Mouse (Mus musculus) limb, embryonic 10.5 days (tissue): ENCODE data around the gene Hdac5. TPM values are rescaled to one million over a fixed set of nuclear protein-coding genes. Genes with fewer than 3 reads are reported as not detected.
A peak's percentile ranks its signal among the peaks of the same experiment; 100 is the strongest.

ENCODE experiments used
- DNase-seq: peaks from one replicate; pipeline ENCODE4 v3.0.0-alpha.2; 2017; ENCODE audit warnings: low spot score
- H3K27ac ChIP-seq: fragments of 300-500 bp; sonication (generic); 2 replicates; pipeline ENCODE4 v1.5.1; 2016; ENCODE audit warnings: mild to moderate bottlenecking
- H3K27me3 ChIP-seq: fragments of 300-500 bp; sonication (generic); 2 replicates; pipeline ENCODE4 v1.6.1; 2016; ENCODE audit warnings: low read depth, mild to moderate bottlenecking; ENCODE audit not compliant: poor library complexity, severe bottlenecking
- H3K36me3 ChIP-seq: fragments of 300-500 bp; sonication (generic); 2 replicates; pipeline ENCODE4 v1.6.1; 2016; ENCODE audit warnings: mild to moderate bottlenecking, moderate library complexity
- H3K4me1 ChIP-seq: fragments of 300-500 bp; sonication (generic); 2 replicates; pipeline ENCODE4 v1.6.1; 2016
- H3K4me3 ChIP-seq: fragments of 300-500 bp; sonication (generic); 2 replicates; pipeline ENCODE4 v1.5.1; 2016; ENCODE audit warnings: mild to moderate bottlenecking, moderate library complexity
- H3K9me3 ChIP-seq: fragments of 300-500 bp; sonication (generic); replicated peaks from 2 replicates; pipeline ENCODE4 v1.6.1; 2016; ENCODE audit warnings: mild to moderate bottlenecking
- WGBS: fragments of 180-500 bp; shearing (Covaris S2); methylation state at CpG from one replicate; pipeline ENCODE4 v1.1.7; 2016; 5-methylcytosine and 5-hydroxymethylcytosine counted together
- polyA plus RNA-seq: library from polyadenylated mRNA; unstranded; fragments of >200 nt; fragmentation: Nextera tagmentation; extraction: Ambion mirVana; gene quantifications from 2 replicates; pipeline ENCODE4 v1.2.1, GENCODE M21; 2016

Gene Hdac5
- 36.4 and 50.2 TPM in 2 replicates for polyA plus RNA-seq

DNA sequence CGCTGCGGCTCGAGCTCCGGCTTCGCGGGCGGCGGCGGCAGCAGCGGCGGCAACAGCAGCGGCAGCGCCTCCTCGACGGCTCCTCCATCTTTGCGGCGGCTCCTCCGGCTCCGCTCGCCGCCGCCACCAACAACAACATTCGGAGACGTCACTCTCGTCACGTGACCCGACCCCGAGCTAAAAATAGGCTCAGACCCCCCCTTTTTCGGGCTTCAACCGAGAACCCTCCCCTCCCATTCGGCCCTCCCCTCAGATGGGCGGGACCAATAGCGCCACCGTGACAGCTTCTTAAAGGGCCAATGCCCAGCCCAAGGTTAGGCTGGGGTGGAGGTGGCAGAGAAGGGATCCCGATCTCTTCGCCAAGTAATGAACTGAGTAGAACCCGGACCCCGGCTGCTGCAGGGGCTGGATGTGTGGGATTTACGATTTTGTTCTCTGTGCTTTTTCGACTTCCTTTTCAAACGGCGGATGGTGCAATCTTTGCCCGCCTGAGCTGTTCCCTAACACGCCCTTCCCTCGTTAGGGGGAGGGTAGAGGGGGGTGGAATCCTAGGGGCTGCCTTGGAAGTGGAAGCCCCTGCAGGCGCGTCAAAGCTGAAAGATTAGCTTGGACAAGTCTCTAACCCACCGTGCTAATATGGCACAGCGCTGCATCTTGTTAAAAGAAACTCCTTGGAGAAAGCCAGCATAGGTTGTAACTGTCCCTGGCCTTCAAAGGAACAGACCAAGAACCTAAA lies at the start of gene Hdac5:
TSS of gene Hdac5 (minus strand) at position 161 of the 736 bp plus-strand sequence.
- peak; percentile 96 for DNase-seq
- Histone ChIP-seq H3K27ac (peak within 1 kb of the TSS; percentile 92), H3K36me3 (no peaks in the 10 kb centered on the region), H3K9me3 (no peaks in the 10 kb centered on the region), H3K4me3 (peak within 1 kb of the TSS; percentile 94), H3K27me3 (peaks cover 35% of the 10 kb centered on the region), H3K4me1 (peaks cover 51% of the 10 kb centered on the region)
- WGBS = under 1% methylated on average over 41 of the region's 49 CpGs

DNA sequence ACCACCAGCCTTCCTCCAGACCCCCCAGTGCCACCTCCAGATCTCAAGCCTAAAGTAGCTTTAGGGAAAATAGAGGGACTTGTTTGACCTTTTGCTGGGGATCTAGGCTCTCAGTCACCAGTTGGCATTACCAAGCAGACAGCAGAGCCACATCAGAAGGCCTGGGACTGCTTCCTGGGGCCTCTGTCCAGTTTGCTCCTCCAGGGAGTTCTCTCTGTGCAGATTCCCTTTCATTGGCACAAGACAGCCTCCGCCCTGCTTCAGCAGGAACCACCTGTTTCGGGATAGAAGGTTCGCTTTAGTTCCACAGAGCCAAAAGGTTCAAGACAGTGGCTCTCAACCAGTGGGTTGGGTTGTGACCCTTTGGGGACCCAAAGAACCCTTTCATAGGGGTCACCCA lies 49.6 kb upstream of the Hdac5 start:
- H3K9me3 ChIP-seq = no peaks in the 10 kb centered on the region
- 93% methylated on average over 3 of the region's 3 CpGs for WGBS
- H3K27ac ChIP-seq = no peak overlapping the region
- H3K4me1 ChIP-seq = peaks cover 27% of the 10 kb centered on the region
- no peak overlapping the region for H3K4me3 ChIP-seq
- DNase-seq = no peak
- H3K36me3 ChIP-seq = no peaks in the 10 kb centered on the region
- peaks cover 15% of the 10 kb centered on the region for H3K27me3 ChIP-seq

DNA sequence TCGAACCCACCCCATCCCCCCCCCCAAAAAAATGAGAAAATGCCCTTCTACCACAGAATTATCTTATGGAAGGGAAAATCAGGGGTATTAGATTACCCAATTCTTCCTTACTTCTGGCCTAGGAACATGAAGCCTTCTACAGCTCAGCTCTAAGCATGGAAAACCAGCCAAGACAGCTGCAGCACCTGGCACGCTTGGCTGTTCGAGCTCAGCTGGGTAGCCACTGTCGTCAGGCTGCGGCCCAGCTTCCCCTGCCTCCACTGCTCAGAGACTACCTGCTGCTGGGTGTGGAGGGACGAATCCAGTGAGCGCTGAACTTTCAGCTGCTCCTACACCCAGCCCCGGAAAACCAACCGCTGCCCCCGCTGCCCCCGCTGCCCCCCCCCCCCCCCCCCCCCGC lies 47.8 kb upstream of the Hdac5 start:
- WGBS = 59% methylated on average over 11 of the region's 12 CpGs
- peaks cover 15% of the 10 kb centered on the region for H3K27me3 ChIP-seq
- H3K9me3 ChIP-seq = no peaks in the 10 kb centered on the region
- H3K4me1 ChIP-seq = peaks cover 27% of the 10 kb centered on the region
- no peak overlapping the region for H3K27ac ChIP-seq
- H3K36me3 ChIP-seq = no peaks in the 10 kb centered on the region
- H3K4me3 ChIP-seq = no peak overlapping the region
- no peak for DNase-seq

DNA sequence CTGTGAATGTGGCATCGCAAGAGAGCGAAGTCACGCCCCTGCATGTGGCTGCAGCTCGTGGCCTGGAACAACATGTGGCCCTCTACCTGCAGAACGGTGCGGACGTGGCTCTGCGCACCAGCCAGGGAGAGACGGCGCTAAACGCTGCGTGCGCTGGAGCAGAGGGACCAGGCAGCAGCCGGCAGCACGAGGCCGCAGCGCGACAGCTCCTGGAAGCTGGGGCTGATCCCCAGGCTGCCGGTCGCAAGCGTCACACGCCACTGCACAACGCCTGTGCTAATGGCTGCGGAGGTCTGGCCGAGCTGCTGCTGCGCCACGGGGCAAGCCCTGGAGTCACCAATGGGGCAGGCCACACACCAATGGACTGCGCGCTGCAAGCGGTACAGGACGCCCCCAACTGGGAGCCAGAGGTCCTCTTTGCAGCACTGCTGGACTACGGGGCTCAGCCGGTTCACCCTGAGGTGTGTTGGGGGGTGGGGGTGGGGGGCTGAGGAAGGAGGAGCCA lies 46.5 kb upstream of the Hdac5 start:
- 2% methylated on average over 33 of the region's 33 CpGs for WGBS
- Histone ChIP-seq H3K4me3 (peak overlapping the region; percentile 55), H3K27ac (peak overlapping the region; percentile 86), H3K36me3 (no peaks in the 10 kb centered on the region), H3K27me3 (peaks cover 20% of the 10 kb centered on the region), H3K9me3 (no peaks in the 10 kb centered on the region), H3K4me1 (peaks cover 27% of the 10 kb centered on the region)
- peak; percentile 77 for DNase-seq

DNA sequence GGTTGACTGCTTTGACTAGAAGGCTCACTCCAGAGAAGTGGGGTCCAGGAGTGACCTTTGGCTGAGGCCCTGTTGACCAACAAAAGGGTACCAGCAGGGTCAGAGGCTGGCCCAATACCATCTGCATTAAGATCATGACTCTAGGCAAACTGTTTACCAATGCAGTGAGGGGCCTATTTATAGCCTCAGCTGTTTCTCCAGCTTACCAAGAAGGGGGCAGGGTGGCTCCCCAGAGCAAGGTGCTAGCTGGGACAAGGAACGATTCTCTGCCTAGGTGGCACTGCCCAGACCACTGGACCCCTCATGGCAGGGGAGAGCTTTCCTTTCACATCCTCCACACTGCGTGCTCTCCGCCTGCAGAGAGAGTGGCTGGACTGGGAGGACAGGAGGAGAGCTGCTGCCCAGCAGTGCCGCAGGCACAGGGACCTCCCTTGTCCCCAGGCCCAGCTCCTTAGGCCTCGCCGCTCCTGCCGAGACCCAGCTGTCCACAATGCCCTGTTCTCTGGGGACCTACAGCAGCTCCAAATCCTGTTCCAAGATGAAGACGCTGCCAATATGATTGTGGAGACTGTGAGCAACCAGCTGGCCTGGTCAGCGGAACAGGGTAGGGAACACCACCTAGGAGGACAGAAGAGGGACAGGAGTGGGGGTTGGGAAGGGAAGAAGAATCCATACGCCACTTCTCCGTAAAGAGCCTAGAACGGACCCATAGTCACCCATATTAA lies 38.7 kb upstream of the Hdac5 start, which contains the start of gene Asb16:
TSS of gene Asb16 (plus strand) at position 224 of the 725 bp plus-strand sequence.
- no peak for DNase-seq
- peak within 1 kb of the TSS; percentile 54; the same call in 1 of the 2 replicates for H3K27ac ChIP-seq
- no peaks in the 10 kb centered on the region for H3K9me3 ChIP-seq
- H3K4me1 ChIP-seq = peaks cover 17% of the 10 kb centered on the region
- H3K36me3 ChIP-seq = peaks cover 20% of the 10 kb centered on the region
- peak within 1 kb of the TSS; percentile 9; the same call in 1 of the 2 replicates for H3K4me3 ChIP-seq
- 86% methylated on average over 12 of the region's 12 CpGs for WGBS
- H3K27me3 ChIP-seq = 0 out of 2 replicates have a peak, but pooled peaks cover 5% of the 10 kb centered on the region

DNA sequence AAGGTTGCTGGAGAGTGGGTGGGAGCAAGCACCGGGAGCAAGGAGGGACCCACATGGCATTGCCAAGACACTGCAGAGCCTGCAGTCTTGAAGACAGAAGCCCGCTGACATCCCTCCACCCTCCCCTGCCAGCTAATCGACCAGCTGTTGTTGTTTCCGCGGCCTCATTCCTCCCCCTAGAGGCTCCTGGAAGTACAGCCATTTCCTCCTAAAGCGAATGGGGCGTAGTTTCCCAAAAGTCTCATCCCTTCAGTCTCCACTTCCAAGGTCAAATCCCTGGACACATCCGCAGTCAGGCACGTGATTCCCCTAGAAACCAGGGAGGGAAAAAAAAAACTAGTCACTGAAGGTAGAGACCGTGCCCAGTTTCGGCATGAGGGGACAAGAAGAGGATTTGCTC lies 37.5 kb upstream of the Hdac5 start:
- H3K4me1 ChIP-seq = peaks cover 17% of the 10 kb centered on the region
- H3K27me3 ChIP-seq = 0 out of 2 replicates have a peak, but pooled peaks cover 4% of the 10 kb centered on the region
- H3K9me3 ChIP-seq = no peaks in the 10 kb centered on the region
- WGBS = 11% methylated on average over 11 of the region's 11 CpGs
- H3K4me3 ChIP-seq = peak overlapping the region; percentile 9; the same call in 1 of the 2 replicates
- H3K36me3 ChIP-seq = peaks cover 31% of the 10 kb centered on the region
- H3K27ac ChIP-seq = peak overlapping the region; percentile 54
- peak; percentile 79 for DNase-seq

DNA sequence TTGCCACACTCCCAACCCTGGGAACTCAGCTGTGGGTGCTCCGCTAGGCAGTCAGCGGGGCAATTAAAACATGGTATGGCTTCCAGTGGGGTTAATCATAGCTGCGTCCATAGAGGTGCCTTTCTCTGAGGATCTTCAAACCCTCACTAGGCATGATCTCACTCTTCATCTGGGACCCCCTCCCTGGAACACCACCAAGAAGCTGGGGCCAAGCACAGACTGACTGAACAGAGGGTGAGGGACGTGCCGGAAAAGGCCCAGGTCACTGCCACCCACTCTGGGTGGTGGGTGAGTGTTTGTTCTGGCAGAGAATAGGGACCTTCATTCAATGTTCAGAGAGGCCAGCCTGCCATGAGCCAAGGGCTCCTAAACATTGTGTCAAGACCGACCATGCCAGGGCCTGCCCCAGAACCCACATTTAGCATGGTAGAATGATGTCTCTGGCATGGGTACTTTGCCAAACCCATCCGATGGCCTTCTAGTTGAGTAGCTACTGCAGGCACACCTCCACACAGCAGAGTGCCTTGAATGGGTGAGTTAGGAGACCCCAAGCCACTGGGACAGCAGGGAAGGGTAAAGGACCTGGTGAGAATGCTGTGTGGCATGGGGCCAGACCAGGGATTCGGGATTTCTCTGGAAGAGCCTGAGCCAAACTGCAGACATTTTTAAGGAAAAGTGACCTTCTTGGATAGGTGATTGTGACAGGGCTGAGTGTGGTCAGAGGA lies 36.8 kb upstream of the Hdac5 start:
- Histone ChIP-seq H3K4me1 (peaks cover 17% of the 10 kb centered on the region), H3K27me3 (no peaks in the 10 kb centered on the region), H3K27ac (peak overlapping the region; percentile 54; the same call in 1 of the 2 replicates), H3K4me3 (peak overlapping the region; percentile 9; the same call in 1 of the 2 replicates), H3K36me3 (peaks cover 38% of the 10 kb centered on the region), H3K9me3 (no peaks in the 10 kb centered on the region)
- DNase-seq = no peak
- 91% methylated on average over 8 of the region's 8 CpGs for WGBS

DNA sequence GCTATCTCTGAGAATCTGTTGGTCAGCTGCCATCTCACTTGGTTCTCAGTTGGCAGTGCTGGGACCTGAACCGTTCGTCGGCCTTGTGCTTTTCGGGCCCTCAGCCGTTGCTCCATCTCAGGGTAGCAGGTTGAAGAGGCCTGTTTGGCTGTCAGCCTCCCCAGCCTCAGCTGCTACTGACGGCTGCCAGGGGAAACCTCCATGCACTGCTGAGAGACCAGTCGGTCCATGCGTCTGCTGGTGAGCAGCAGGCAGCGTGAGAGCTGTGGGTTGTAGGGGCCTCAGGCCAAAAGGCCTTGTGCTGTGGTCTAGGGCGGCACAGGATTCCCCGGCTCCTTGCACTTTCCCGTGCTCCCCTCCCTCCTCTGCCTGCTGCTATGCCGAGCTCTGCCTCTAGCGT lies 35.9 kb upstream of the Hdac5 start:
- peaks cover 47% of the 10 kb centered on the region for H3K36me3 ChIP-seq
- no peaks in the 10 kb centered on the region for H3K27me3 ChIP-seq
- H3K9me3 ChIP-seq = no peaks in the 10 kb centered on the region
- DNase-seq = no peak
- H3K4me1 ChIP-seq = peaks cover 17% of the 10 kb centered on the region
- 0 out of 2 replicates have a peak overlapping the region, but pooled peaks have one; percentile 11 for H3K27ac ChIP-seq
- 65% methylated on average over 14 of the region's 14 CpGs for WGBS
- no peak overlapping the region for H3K4me3 ChIP-seq

DNA sequence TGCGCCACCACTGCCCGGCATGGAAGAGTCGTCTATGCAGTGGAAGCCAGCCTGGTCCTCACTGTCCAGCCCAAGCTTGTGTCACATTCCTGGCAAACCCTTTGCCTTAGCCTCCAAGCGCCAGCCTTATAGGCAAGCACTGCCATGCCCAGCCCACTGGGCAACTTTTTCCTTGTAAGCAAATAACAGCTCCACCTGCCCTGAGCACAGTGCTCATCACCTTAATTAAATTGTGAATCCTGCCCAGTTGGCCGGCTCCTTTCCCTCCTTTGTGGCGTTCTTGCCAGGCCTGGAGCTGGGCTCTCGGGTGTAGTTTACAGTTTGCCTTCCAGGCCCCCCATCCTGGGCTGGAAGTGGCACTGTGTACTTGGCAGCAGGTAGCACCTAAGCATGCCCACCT lies 33.2 kb upstream of the Hdac5 start:
- Histone ChIP-seq H3K4me1 (peaks cover 17% of the 10 kb centered on the region), H3K27me3 (no peaks in the 10 kb centered on the region), H3K27ac (no peak overlapping the region), H3K36me3 (peaks cover 71% of the 10 kb centered on the region), H3K4me3 (no peak overlapping the region), H3K9me3 (no peaks in the 10 kb centered on the region)
- 89% methylated on average over 7 of the region's 7 CpGs for WGBS
- no peak for DNase-seq

DNA sequence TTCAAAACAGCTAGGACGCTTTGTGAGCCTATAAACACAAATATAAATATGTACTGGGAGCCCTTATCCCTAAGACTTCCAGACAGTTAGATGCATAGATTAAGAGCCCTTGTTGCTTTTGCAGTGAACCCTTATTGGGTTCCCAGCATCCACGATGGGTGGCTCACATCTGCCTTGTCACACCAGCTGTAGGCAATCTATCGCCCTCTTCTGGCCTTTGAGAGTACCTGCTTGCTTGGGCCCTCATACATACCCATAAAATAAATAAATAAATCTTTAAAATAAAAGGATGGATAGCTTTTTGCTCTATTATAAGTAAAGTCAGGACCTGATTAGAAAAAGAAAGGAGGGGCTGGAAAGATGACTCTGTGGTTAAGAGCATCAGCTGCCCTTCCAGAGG lies 28.6 kb upstream of the Hdac5 start:
- no peak overlapping the region for H3K4me3 ChIP-seq
- H3K9me3 ChIP-seq = no peaks in the 10 kb centered on the region
- H3K4me1 ChIP-seq = peaks cover 14% of the 10 kb centered on the region
- H3K36me3 ChIP-seq = peaks cover 94% of the 10 kb centered on the region
- H3K27ac ChIP-seq = no peak overlapping the region
- no peak for DNase-seq
- H3K27me3 ChIP-seq = no peaks in the 10 kb centered on the region
- WGBS = 93% methylated on average over 3 of the region's 3 CpGs

DNA sequence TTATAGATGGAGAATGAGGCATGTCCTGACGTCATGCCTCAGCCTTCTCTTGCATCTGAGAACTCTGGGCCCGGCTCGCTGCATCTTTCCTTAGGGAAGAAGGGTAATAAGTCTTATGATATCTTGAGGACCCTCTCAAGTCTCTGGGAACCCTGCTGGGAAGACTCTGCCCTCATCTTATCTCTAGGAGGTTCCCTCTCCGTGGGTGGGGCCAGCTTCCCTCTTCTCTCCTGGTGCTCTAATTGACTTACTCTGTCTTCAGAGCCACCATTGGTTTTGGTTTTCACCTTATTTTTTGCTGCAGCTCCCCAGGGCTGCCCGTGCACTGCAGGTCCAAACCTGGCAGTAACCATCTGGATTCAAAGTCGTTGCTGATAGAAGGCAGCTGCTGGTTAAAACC lies 28.1 kb upstream of the Hdac5 start:
- Histone ChIP-seq H3K27me3 (no peaks in the 10 kb centered on the region), H3K4me1 (peaks cover 14% of the 10 kb centered on the region), H3K27ac (no peak overlapping the region), H3K36me3 (peaks cover 94% of the 10 kb centered on the region), H3K9me3 (no peaks in the 10 kb centered on the region), H3K4me3 (no peak overlapping the region)
- no peak for DNase-seq
- 84% methylated on average over 6 of the region's 6 CpGs for WGBS

DNA sequence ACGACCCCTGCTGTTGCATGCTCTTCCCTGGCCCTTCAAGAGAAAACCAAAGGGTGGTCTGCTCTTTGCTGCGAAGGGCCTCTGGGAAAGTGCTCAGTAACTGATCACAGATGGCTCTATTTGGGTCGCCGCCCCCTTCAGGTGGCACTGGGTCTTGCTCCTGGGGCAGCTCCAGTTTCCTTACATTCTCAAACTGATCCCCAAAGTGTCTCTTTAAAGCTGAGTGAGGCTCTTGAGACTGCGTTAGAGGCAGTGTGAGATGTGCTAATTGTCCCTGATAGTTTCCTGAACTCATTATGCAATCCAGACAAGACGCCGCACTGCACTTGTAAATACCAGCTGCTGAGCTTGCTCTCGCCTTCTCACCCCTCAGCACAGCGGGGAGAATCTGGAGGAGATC lies 27.5 kb upstream of the Hdac5 start:
- Histone ChIP-seq H3K4me3 (no peak overlapping the region), H3K27me3 (no peaks in the 10 kb centered on the region), H3K9me3 (no peaks in the 10 kb centered on the region), H3K36me3 (peaks cover 94% of the 10 kb centered on the region), H3K27ac (peak overlapping the region; percentile 3; the same call in 1 of the 2 replicates), H3K4me1 (peaks cover 14% of the 10 kb centered on the region)
- WGBS = 37% methylated on average over 9 of the region's 9 CpGs
- peak; percentile 58 for DNase-seq
